Mouse (Mus musculus) heart, postnatal 0 days (tissue): Measurements from ENCODE around the gene Rpl6. TPM values are rescaled to one million over a fixed set of nuclear protein-coding genes. Genes with fewer than 3 reads are reported as not detected.

Experiments used
- ATAC-seq: fragments of 200-750 bp; cut with Nextera tagmentation; 2 replicates; pipeline ENCODE4 v1.8.0; 2017; ENCODE audit warnings: low read depth, moderate number of reproducible peaks, moderate library complexity; ENCODE audit not compliant: insufficient read depth
- DNase-seq: peaks from one replicate; pipeline ENCODE4 v3.0.0-alpha.2; 2016; ENCODE audit warnings: low spot score
- H3K27ac ChIP-seq: fragments of 300-500 bp; sonication (generic); 2 replicates; pipeline ENCODE4 v1.5.1; 2014; ENCODE audit warnings: low read depth, mild to moderate bottlenecking
- H3K27me3 ChIP-seq: fragments of 300-500 bp; sonication (generic); 2 replicates; pipeline ENCODE4 v1.6.1; 2014; ENCODE audit warnings: low read length, mixed read lengths; ENCODE audit not compliant: control insufficient read depth, insufficient read depth
- H3K36me3 ChIP-seq: fragments of 300-500 bp; sonication (generic); replicated peaks from 2 replicates; pipeline ENCODE4 v1.6.1; 2014; ENCODE audit warnings: low read length, mixed read lengths; ENCODE audit not compliant: control insufficient read depth, insufficient read depth
- H3K4me1 ChIP-seq: fragments of 300-500 bp; sonication (generic); 2 replicates; pipeline ENCODE4 v1.6.1; 2014; ENCODE audit warnings: antibody characterized with exemption; ENCODE audit not compliant: control insufficient read depth, insufficient read depth
- H3K4me2 ChIP-seq: fragments of 300-500 bp; sonication (generic); 2 replicates; pipeline ENCODE4 v1.6.1; 2014; ENCODE audit warnings: low read depth, mild to moderate bottlenecking, low read length, moderate library complexity
- H3K4me3 ChIP-seq: fragments of 300-500 bp; sonication (generic); 2 replicates; pipeline ENCODE4 v1.5.1; 2014; ENCODE audit warnings: low read depth, low read length
- H3K9ac ChIP-seq: fragments of 300-500 bp; sonication (generic); replicated peaks from 2 replicates; pipeline ENCODE4 v1.6.1; 2014; ENCODE audit warnings: low read depth, low read length, mixed read lengths
- H3K9me3 ChIP-seq: fragments of 300-500 bp; sonication (generic); replicated peaks from 2 replicates; pipeline ENCODE4 v1.6.1; 2016; ENCODE audit warnings: low read length; ENCODE audit not compliant: control insufficient read depth
- CTCF ChIP-seq: IDR thresholded peaks from 2 replicates; pipeline ENCODE4 v1.5.1; 2016; ENCODE audit warnings: antibody characterized with exemption, control low read depth, low read depth
- EP300 ChIP-seq: IDR thresholded peaks from 2 replicates; pipeline ENCODE4 v1.6.1; 2016; ENCODE audit warnings: antibody characterized with exemption, low read depth
- WGBS: fragments of 180-500 bp; shearing (Covaris S2); extraction: QIAGEN DNeasy Blood & Tissue Kit; methylation state at CpG from one replicate; pipeline ENCODE4 v1.1.7; 2014; 5-methylcytosine and 5-hydroxymethylcytosine counted together
- polyA plus RNA-seq: library from polyadenylated mRNA; unstranded; fragments of >200 nt; fragmentation: Nextera tagmentation; extraction: Ambion mirVana; gene quantifications from 2 replicates; pipeline ENCODE4 v1.2.1, GENCODE M21; 2015
- total RNA-seq: library from RNA; depleted of rRNA; stranded (reverse); fragments of >200 nt; gene quantifications from 2 replicates; pipeline ENCODE4 v1.2.3, GENCODE M21; 2014; ENCODE audit warnings: low replicate concordance

Gene Rpl6
- total and polyA plus RNA-seq, 2 experiments from 2014 or later, result 287 to 482 TPM

DNA sequence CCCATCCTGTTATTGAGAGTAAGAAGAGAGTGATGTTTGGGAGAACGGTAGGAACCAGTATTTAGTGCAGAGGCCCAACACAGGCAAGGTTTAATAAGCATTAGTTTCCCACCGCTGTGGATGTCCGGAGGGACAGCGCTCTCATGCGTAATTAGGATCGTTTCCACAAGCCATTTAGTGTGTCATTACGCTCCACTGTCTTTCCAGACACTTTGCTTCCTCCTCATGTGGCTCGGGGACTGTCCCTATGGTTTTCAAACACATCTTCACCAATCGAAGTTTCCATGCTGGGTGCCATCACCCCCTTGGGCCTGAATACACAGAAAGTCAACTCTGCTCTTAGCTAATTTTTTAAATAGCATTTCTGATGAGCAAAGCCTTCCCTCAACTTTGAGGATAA is 21.0 kb upstream of the Rpl6 start:
- peaks cover 76% of the 10 kb centered on the region for H3K4me1 ChIP-seq
- 89% methylated on average over 9 of the region's 9 CpGs for WGBS

DNA sequence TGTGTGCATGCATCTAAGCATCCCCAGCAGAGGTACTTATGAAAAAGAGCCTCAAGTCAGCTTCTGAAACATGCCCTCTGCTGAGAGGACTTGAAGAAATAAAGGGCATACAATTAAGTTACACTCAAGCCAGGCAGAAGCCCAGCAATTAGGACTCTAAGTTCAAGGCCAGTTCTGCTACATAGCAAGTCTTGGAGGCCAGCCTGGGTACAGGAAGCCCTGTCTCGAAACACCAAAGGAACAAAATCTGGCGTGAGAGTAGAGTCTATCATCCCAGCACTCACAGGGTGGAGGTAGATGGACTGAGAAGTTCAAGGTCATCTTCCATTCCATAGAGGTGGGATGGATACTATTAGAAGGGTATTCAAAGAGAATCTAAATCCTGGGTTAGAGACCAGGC is 19.9 kb upstream of the Rpl6 start:
- Histone ChIP-seq H3K36me3 (no peaks in the 10 kb centered on the region), H3K9me3 (no peaks in the 10 kb centered on the region), H3K9ac (0 out of 2 replicates have a peak overlapping the region, but pooled peaks have one; percentile 24), H3K27me3 (no peaks in the 10 kb centered on the region), H3K4me3 (no peak overlapping the region), H3K4me1 (peaks cover 75% of the 10 kb centered on the region), H3K4me2 (peak overlapping the region; percentile 43), H3K27ac (peak overlapping the region; percentile 74)
- 25% methylated on average over 2 of the region's 2 CpGs for WGBS
- DNase-seq, result no peak
- ATAC-seq, result no peak
- TF ChIP-seq EP300 (no peak), CTCF (no peak)

More for the DNA sequence above, 21.0 kb upstream of the Rpl6 start:
- H3K4me2 ChIP-seq, result no peak overlapping the region
- TF ChIP-seq CTCF (no peak), EP300 (no peak)
- H3K9ac ChIP-seq, result no peak overlapping the region
- H3K4me3 ChIP-seq, result no peak overlapping the region
- H3K27me3 ChIP-seq, result no peaks in the 10 kb centered on the region
- H3K9me3 ChIP-seq, result no peaks in the 10 kb centered on the region
- DNase-seq, result no peak
- no peaks in the 10 kb centered on the region for H3K36me3 ChIP-seq
- no peak for ATAC-seq
- no peak overlapping the region for H3K27ac ChIP-seq

DNA sequence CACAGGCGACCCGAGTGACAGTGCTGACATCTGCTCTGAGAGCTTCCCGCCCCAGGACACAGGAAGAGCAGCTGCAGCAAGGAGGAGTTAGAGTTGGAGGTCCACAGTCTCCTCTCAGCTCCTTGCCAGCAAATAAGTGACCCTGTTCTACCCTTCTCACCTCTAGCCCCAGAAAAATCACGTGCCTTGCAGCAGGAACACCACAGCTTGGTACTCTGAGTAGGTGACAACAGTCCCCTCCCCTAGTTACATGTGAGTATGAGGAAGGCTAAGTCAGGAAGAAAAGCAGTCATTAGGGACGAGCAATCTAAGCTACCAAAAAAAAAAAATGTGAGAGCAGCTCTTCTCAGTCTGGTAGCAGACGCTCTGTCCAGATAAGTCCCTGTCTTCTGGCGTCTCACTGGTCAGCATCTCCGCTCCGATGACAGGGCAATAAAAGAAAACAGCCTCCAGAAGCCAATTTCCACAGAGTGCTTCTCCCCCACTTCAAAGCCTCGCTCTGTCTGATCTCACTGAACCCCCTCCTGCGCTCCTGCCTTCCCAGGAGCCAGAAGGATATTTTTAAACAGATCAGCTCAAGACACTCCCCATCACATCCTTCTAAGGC is 19.2 kb upstream of the Rpl6 start:
- TF ChIP-seq EP300, result no peak
- TF ChIP-seq CTCF, result no peak
- Histone ChIP-seq H3K4me3 (0 out of 2 replicates have a peak overlapping the region, but pooled peaks have one; percentile 1), H3K27ac (peak overlapping the region; percentile 74), H3K4me1 (peaks cover 73% of the 10 kb centered on the region), H3K9ac (peak overlapping the region; percentile 24; the same call in 1 of the 2 replicates), H3K27me3 (no peaks in the 10 kb centered on the region), H3K4me2 (peak overlapping the region; percentile 43), H3K36me3 (no peaks in the 10 kb centered on the region), H3K9me3 (no peaks in the 10 kb centered on the region)
- ATAC-seq, result peak; percentile 40
- peak; percentile 51 for DNase-seq
- WGBS, result 7% methylated on average over 11 of the region's 11 CpGs

DNA sequence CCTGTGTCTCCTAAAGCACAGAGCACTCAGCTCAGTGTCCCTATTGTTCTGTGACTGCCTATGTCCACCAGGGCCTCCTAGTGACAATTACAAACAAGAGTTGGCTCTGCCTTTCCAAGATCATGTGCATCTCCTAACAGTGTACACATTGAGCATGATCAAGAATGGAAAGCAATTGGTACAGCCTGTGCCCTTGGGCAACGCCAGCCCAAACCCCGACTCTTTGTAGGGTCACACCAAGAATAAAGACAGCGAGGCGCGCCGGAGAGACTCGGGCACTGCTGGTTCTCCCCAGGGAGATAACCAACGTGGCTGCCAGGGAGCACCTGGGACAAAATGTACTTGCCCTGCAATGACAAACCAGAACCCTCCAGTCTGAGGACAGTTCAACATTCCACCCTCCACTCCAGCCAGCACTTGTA is 16.7 kb upstream of the Rpl6 start:
- peak; percentile 67; the same call in 1 of the 2 replicates for TF ChIP-seq EP300
- TF ChIP-seq CTCF, result peak; percentile 23; the same call in 1 of the 2 replicates
- ATAC-seq (peak; percentile 47), DNase-seq (peak; percentile 66)
- Histone ChIP-seq H3K27ac (peak overlapping the region; percentile 83), H3K4me2 (peak overlapping the region; percentile 47), H3K9ac (peak overlapping the region; percentile 34; the same call in 1 of the 2 replicates), H3K4me3 (no peak overlapping the region; the same call in 1 of the 2 replicates), H3K36me3 (no peaks in the 10 kb centered on the region), H3K27me3 (no peaks in the 10 kb centered on the region), H3K9me3 (no peaks in the 10 kb centered on the region), H3K4me1 (peaks cover 59% of the 10 kb centered on the region)
- WGBS, result 36% methylated on average over 8 of the region's 8 CpGs

DNA sequence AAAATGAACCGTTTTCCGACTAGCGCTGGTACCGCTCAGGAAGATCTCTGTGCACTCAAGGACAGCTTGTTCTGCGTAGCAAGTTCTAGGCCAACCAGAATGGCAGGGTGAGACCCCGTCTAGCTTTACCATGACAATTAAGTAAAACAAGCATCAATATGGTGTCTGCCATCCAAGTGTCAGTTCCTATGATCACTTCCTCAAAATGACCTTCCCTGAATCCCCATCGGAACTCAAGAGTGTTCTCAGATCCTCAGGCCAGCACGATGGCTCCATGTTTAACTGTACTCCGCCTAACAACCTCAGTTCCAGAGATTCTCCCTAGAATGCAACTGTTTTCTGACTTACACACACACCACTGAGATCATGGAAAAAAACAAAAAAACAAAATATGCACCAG is 16.0 kb upstream of the Rpl6 start:
- DNase-seq (no peak), ATAC-seq (no peak)
- Histone ChIP-seq H3K36me3 (no peaks in the 10 kb centered on the region), H3K27ac (peak overlapping the region; percentile 83), H3K27me3 (no peaks in the 10 kb centered on the region), H3K4me2 (peak overlapping the region; percentile 47), H3K4me1 (peaks cover 59% of the 10 kb centered on the region), H3K4me3 (no peak overlapping the region; the same call in 1 of the 2 replicates), H3K9me3 (no peaks in the 10 kb centered on the region), H3K9ac (peak overlapping the region; percentile 34; the same call in 1 of the 2 replicates)
- 83% methylated on average over 9 of the region's 9 CpGs for WGBS
- TF ChIP-seq EP300, result no peak
- no peak for TF ChIP-seq CTCF
